Mouse (Mus musculus) megakaryocyte, adult 5-6 weeks (primary cell): ENCODE data around the gene Zdhhc15. TPM values are rescaled to one million over a fixed set of nuclear protein-coding genes. Genes with fewer than 3 reads are reported as not detected.
"Not testable (repeated sequence)": the region's sequence is repeated elsewhere in the genome, so short reads cannot be mapped to it uniquely, and the experiment has no call there.

Experiments used
- ATAC-seq: 2 replicates; pipeline ENCODE4 v1.8.0; 2016; ENCODE audit warnings: mild to moderate bottlenecking, inconsistent platforms; ENCODE audit not compliant: poor library complexity, severe bottlenecking
- total RNA-seq, 2 experiments: library from RNA; stranded (forward) in 1 of 2; stranded (reverse) in 1 of 2; fragments of 153-499, 151-499 nt in 1 of 2; fragments of 221-1000, 200-1000 nt in 1 of 2; gene quantifications; 2 replicates each; pipeline versions ENCODE4 v1.2.3 to v1.2.4; 2015 to 2017

The Zdhhc15 gene
- total RNA-seq (2015) (1.4 and 2.1 TPM in 2 replicates), total RNA-seq (2017) (1.8 and 2.0 TPM in 2 replicates)

- ATAC-seq, result peak; percentile 91
Measured at GRCm38 (mm10) chrX:104670757-104671549, at the start of gene Zdhhc15. TSS of gene Zdhhc15 (minus strand) at chrX:104671064.

- no peak for ATAC-seq
Measured at GRCm38 (mm10) chrX:104707935-104708334, 37.1 kb upstream of the Zdhhc15 start.

- ATAC-seq, result peak; percentile 17; the same call in 1 of the 2 replicates
Measured at GRCm38 (mm10) chrX:104669850-104670756, 761 bp downstream of the Zdhhc15 start.

- no peak for ATAC-seq
Measured at GRCm38 (mm10) chrX:104656976-104657375, 13.9 kb downstream of the Zdhhc15 start.

GRCm38 (mm10) chrX:104612531-104612930, 58.3 kb downstream of the Zdhhc15 start:
- ATAC-seq, result no peak

- not testable (repeated sequence) for ATAC-seq
Measured at GRCm38 (mm10) chrX:104603738-104604430, 67.0 kb downstream of the Zdhhc15 start.

GRCm38 (mm10) chrX:104602168-104602859, 68.5 kb downstream of the Zdhhc15 start:
- not testable (repeated sequence) for ATAC-seq

- no peak for ATAC-seq
Measured at GRCm38 (mm10) chrX:104573946-104574345, 96.9 kb downstream of the Zdhhc15 start.

GRCm38 (mm10) chrX:104567497-104567896, 103.4 kb downstream of the Zdhhc15 start:
- ATAC-seq, result no peak

GRCm38 (mm10) chrX:104545283-104545682, 125.6 kb downstream of the Zdhhc15 start:
- ATAC-seq, result no peak

- ATAC-seq, result no peak
Measured at GRCm38 (mm10) chrX:104543919-104544595, 126.8 kb downstream of the Zdhhc15 start.

- no peak for ATAC-seq
Measured at GRCm38 (mm10) chrX:104542635-104543034, 128.2 kb downstream of the Zdhhc15 start.

- ATAC-seq, result no peak
Measured at GRCm38 (mm10) chrX:104501765-104502164, 169.1 kb downstream of the Zdhhc15 start.

- no peak for ATAC-seq
Measured at GRCm38 (mm10) chrX:104489626-104490355, 181.1 kb downstream of the Zdhhc15 start.

GRCm38 (mm10) chrX:104488870-104489467, 181.9 kb downstream of the Zdhhc15 start:
- ATAC-seq, result no peak

- peak; percentile 81 for ATAC-seq
Measured at GRCm38 (mm10) chrX:104488036-104488435, 182.8 kb downstream of the Zdhhc15 start.
